Mouse (Mus musculus) megakaryocyte-erythroid progenitor cell, adult 5 weeks (primary cell): ENCODE measurements around the gene Tfap2d. TPM values are rescaled to one million over a fixed set of nuclear protein-coding genes. Genes with fewer than 3 reads are reported as not detected.

Source experiments
- polyA plus RNA-seq: library from polyadenylated mRNA; stranded (reverse); fragments of >175 nt; gene quantifications from 2 replicates; pipeline ENCODE4 v1.2.3, GENCODE M21; 2012

Gene Tfap2d
- not detected in 2 replicates for polyA plus RNA-seq

DNA sequence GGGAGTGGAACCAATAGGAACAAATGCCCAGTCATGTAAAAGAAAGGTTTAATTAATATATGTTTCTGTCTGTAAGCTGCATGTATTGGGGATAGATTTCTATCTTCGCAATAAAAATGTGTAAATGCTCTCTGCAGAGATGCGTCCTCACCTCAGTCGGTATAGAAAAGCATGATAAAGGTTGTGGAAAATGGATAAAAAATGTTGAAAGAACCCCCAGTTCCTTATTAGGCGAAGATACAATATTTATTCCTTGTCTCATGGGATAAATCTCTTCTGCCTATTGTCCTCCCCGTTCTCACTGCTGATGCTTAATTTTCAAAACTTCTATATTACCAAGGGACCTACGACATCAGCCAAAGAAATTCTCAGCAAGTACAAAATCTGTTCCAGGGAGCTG is at the start of gene Tfap2d:
Tfap2d (plus strand) TSS at position 392 of the 400 bp plus-strand sequence.

DNA sequence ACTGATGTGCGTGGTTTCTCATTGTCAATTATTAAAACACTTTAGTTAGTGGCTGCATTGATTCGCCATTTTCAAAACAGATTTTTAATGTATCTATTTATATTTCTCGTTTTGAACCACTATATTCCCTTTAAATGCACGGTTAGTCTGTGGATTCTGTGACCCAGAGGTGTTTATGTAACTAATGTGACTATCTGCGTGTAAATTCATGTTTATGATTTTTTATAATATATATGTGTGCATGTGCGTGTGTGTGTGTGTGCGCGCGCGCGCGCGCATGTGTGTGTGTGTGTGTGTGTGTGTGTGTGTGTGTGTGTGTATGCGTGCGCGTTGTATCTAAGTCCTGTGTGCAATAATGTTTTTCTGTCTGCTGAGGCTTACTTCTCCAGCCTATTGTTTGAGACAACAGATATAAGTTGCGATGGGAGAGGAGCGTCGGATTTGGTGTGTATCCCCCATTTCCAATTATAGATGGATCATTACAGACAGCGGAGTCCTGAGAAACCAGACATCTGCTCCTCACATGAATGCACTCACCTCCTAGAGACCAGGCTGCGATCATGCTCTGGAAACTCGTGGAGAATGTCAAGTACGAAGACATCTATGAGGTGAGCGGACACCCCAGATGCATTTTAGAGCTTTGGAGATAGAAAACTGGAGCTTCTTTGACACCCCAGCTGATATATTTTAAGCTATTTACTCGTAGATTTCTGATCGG is 106.0 kb downstream of the Tfap2d start, which contains the start of gene Tfap2b:
Tfap2b (plus strand) TSS at position 274 of the 718 bp plus-strand sequence.

Other genes starting within 250 kb of the Tfap2d start
- gene Tfap2b, start 105.9 kb downstream of the Tfap2d start, polyA plus RNA-seq: not detected in 2 replicates